Mouse (Mus musculus) erythroblast, embryonic 14.5 days (primary cell): ENCODE data around the gene Fbxo7.

Experiments used
- GATA1 ChIP-seq: IDR thresholded peaks from 2 replicates; pipeline ENCODE4 v1.6.1; 2012; ENCODE audit warnings: low read length, inconsistent platforms, mixed read lengths
- TAL1 ChIP-seq: IDR thresholded peaks from 3 replicates; pipeline ENCODE4 v1.6.1; 2012; ENCODE audit warnings: low read length, inconsistent platforms, mixed read lengths

- no peak for TF ChIP-seq TAL1
- no peak for TF ChIP-seq GATA1
Observed at GRCm38 (mm10) chr10:86074971-86075711, 53.4 kb downstream of the Fbxo7 start.
